Mouse (Mus musculus) forebrain, embryonic 15.5 days (tissue): ENCODE measurements at regions not wholly inside any gene's neighbourhood (a gene's known extent, or its start where the extent isn't known, plus 50 kb on each side); places are given as distances from the start of the nearest gene placed in this dataset.

Source experiments
- ATAC-seq: fragments of 200-750 bp; cut with Nextera tagmentation; replicated peaks from 2 replicates; pipeline ENCODE4 v1.8.0; 2017; ENCODE audit warnings: mild to moderate bottlenecking, moderate TSS enrichment, moderate library complexity
- H3K27ac ChIP-seq: fragments of 300-500 bp; sonication (generic); replicated peaks from 2 replicates; pipeline ENCODE4 v1.5.1; 2015; ENCODE audit warnings: mild to moderate bottlenecking, inconsistent platforms
- H3K27me3 ChIP-seq: fragments of 300-500 bp; sonication (generic); 2 replicates; pipeline ENCODE4 v1.6.1; 2015; ENCODE audit warnings: inconsistent platforms
- H3K36me3 ChIP-seq: fragments of 300-500 bp; sonication (generic); 2 replicates; pipeline ENCODE4 v1.6.1; 2015; ENCODE audit warnings: mild to moderate bottlenecking, inconsistent platforms
- H3K4me1 ChIP-seq: fragments of 300-500 bp; sonication (generic); 2 replicates; pipeline ENCODE4 v1.6.1; 2015; ENCODE audit warnings: inconsistent platforms
- H3K4me2 ChIP-seq: fragments of 300-500 bp; sonication (generic); replicated peaks from 2 replicates; pipeline ENCODE4 v1.6.1; 2015; ENCODE audit warnings: mild to moderate bottlenecking, inconsistent platforms
- H3K4me3 ChIP-seq: fragments of 300-500 bp; sonication (generic); 2 replicates; pipeline ENCODE4 v1.5.1; 2015; ENCODE audit warnings: mild to moderate bottlenecking, inconsistent platforms
- H3K9ac ChIP-seq: fragments of 300-500 bp; sonication (generic); replicated peaks from 2 replicates; pipeline ENCODE4 v1.6.1; 2015; ENCODE audit warnings: mild to moderate bottlenecking, inconsistent platforms
- H3K9me3 ChIP-seq: fragments of 300-500 bp; sonication (generic); 2 replicates; pipeline ENCODE4 v1.6.1; 2016; ENCODE audit warnings: inconsistent platforms
- WGBS: fragments of 180-500 bp; shearing (Covaris S2); methylation state at CpG from one replicate; pipeline ENCODE4 v1.1.7; 2015; ENCODE audit warnings: mixed read lengths; 5-methylcytosine and 5-hydroxymethylcytosine counted together

DNA sequence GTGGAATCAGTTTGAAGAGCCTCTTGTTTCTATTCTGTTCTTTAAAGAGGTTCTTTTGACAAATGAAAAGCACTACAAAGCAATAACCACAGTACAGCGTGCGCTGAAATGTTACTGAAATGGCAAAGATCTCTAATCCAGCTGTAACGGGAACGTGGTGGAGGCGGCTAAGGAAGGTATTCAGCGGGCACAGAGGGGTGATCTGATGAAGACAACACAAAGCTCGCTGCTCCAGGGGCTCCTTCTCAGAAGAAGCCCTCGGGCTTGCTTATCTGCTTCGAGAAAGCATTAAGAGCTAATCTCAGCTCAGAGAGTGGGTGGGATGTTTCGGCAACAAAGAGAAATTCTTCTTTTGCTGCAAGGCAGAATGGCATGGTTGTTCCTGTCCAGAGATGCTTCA, 258.2 kb upstream of the Arrdc4 start:
- no peak for ATAC-seq
- H3K9me3 ChIP-seq, result no peaks in the 10 kb centered on the region
- WGBS, result 40% methylated on average over 10 of the region's 10 CpGs
- no peaks in the 10 kb centered on the region for H3K4me1 ChIP-seq
- H3K4me3 ChIP-seq, result no peak overlapping the region
- no peak overlapping the region for H3K27ac ChIP-seq
- H3K9ac ChIP-seq, result no peak overlapping the region
- no peaks in the 10 kb centered on the region for H3K27me3 ChIP-seq
- H3K4me2 ChIP-seq, result no peak overlapping the region
- H3K36me3 ChIP-seq, result no peaks in the 10 kb centered on the region

DNA sequence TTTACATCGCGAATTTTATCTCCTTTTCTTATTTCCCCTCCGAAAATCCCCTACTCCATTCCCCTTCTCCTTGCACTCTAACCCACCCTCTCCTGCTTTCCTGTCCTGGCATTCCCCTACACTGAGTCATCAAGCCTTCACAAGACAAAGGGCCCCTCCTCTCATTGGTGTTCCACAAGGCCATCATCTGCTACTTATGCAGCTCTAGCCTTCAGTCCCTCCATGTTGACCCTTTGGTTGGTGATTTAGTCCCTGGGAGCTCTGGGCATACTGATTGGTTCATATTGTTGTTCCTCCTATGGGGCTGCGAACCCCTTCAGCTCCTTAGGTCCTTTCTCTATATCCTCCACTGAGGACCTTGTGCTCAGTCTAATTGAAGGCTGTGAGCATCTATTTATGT, 239.0 kb upstream of the Arrdc4 start:
- Histone ChIP-seq H3K4me1 (0 out of 2 replicates have a peak, but pooled peaks cover 6% of the 10 kb centered on the region), H3K36me3 (no peaks in the 10 kb centered on the region), H3K4me3 (no peak overlapping the region), H3K9ac (no peak overlapping the region), H3K27me3 (no peaks in the 10 kb centered on the region), H3K4me2 (no peak overlapping the region), H3K27ac (no peak overlapping the region), H3K9me3 (no peaks in the 10 kb centered on the region)
- WGBS, result 96% methylated on average over 4 of the region's 4 CpGs
- no peak for ATAC-seq

DNA sequence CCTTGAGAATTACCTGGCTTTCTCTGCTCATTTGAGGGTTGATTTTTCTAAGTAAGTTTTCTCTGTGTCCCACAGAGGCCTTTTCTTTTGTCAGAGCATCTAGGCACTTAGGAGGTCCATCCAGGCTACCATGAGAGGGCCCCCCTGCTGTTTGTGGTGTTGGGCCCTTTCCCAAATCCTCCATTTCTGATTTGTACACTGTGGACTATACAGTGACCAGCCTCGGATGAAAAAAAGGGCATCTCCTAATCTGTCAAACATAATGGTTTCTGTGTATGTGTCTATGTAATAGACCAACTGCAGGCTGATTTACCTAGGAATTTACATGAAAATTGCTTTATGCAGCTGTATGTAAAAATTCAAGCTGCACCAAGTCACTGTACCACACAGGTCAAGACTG, 234.9 kb upstream of the Arrdc4 start:
- Histone ChIP-seq H3K4me3 (no peak overlapping the region), H3K27me3 (no peaks in the 10 kb centered on the region), H3K4me2 (no peak overlapping the region), H3K9ac (no peak overlapping the region), H3K36me3 (no peaks in the 10 kb centered on the region), H3K27ac (0 out of 2 replicates have a peak overlapping the region, but pooled peaks have one; percentile 14), H3K9me3 (no peaks in the 10 kb centered on the region), H3K4me1 (0 out of 2 replicates have a peak, but pooled peaks cover 6% of the 10 kb centered on the region)
- 24% methylated on average over 1 of the region's 1 CpGs for WGBS
- ATAC-seq, result no peak

DNA sequence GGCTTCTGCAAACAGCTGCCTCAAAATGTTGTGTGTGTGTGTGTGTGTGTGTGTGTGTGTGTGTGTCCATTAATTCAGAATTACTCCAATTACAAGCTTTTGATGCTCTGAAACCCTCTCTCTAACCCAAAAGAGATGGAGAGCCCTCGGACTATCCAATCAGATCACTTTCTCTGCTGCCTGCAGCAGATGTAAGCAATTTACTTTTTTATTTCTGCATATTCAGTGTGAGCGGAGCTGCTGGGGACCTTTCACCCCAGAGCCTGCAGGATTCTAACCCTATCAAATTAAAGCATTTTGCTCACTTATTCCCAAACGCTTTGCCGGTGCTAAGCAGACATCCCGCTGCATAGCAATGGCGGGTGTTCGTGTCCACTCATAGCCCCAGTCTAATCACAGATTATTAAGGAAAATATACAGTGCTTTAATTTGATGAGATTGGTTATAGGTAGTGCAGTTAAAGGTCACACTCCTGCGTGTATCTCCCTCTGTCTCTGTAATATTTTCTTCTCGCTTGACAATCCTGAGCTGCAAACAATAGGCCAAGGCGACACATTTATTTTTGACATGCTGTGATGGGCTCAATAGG, 234.0 kb upstream of the Arrdc4 start:
- Histone ChIP-seq H3K4me1 (peaks cover 7% of the 10 kb centered on the region; the same call in 1 of the 2 replicates), H3K27me3 (no peaks in the 10 kb centered on the region), H3K9ac (no peak overlapping the region), H3K4me2 (no peak overlapping the region), H3K36me3 (no peaks in the 10 kb centered on the region), H3K4me3 (no peak overlapping the region), H3K9me3 (no peaks in the 10 kb centered on the region), H3K27ac (0 out of 2 replicates have a peak overlapping the region, but pooled peaks have one; percentile 14)
- WGBS, result 60% methylated on average over 10 of the region's 10 CpGs
- ATAC-seq, result peak; percentile 60; the same call in 1 of the 2 replicates

DNA sequence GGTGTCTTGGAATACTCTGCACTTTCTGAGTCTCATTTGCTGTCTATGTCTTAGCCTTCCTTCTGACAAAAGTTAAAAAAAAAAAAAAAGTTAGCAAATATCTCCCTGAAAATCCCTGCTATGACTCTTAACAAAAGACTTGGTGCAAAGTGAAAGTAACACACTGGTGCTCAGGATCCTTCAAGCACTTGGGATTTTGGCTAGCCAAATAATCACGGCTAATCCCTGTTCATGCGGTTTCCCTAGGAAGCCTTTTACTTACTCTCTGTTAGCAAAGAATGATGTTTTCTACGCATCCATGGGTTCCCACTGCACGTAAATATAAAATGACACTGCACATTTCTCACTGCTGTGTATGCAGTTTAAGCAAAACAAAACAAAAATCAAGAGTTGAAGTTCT, 229.5 kb upstream of the Arrdc4 start:
- H3K27me3 ChIP-seq, result no peaks in the 10 kb centered on the region
- H3K4me2 ChIP-seq, result no peak overlapping the region
- no peak overlapping the region for H3K9ac ChIP-seq
- no peaks in the 10 kb centered on the region for H3K9me3 ChIP-seq
- H3K36me3 ChIP-seq, result no peaks in the 10 kb centered on the region
- H3K27ac ChIP-seq, result no peak overlapping the region
- 18% methylated on average over 4 of the region's 4 CpGs for WGBS
- no peak for ATAC-seq
- H3K4me1 ChIP-seq, result peaks cover 8% of the 10 kb centered on the region; the same call in 1 of the 2 replicates
- H3K4me3 ChIP-seq, result no peak overlapping the region

DNA sequence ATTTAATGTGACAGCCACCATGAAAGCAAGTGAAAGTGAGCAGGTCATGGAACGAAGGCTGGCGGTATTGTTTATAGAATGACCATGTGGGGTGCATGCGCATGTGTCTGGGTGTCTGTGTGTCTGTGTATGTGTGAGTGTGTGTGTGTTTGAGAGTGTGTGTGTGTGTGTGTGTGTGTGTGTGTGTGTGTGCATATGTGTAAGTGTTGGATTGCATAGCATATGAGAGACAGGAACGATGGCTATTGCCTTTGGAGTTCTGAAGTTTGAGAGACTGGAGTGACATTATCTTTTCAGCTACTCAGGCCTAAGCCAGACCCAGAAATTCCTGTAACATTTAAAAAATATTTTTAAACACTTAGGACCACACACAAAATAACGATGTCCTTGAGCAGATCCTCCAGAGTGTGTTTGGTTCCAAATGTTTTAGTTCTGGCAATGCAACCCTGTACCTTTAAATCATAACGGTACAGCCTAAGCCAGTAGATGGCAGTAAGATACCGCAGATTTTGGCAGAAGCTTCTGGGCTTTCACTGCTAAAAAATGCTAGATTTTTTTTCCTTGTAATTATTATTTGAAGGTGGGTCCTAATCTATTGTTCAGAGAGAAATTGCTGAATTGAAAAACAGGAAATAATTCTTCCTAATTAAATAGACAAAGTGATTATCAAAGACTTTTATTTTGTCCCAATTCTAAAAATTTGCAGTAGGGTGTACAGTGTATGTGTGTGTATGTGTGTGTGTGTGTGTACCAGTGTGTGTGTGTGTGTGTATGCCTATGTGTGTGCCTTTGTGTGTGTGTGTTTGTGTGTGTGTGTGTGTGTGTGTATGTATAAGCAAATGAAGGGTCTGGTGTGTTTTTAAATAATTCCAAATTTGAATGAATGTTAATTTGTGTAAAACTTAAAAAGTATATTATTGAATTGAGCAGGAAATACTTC, 228.0 kb upstream of the Arrdc4 start:
- H3K4me2 ChIP-seq, result no peak overlapping the region
- H3K36me3 ChIP-seq, result no peaks in the 10 kb centered on the region
- H3K9me3 ChIP-seq, result no peaks in the 10 kb centered on the region
- 54% methylated on average over 7 of the region's 7 CpGs for WGBS
- H3K27me3 ChIP-seq, result no peaks in the 10 kb centered on the region
- no peak overlapping the region for H3K27ac ChIP-seq
- ATAC-seq, result peak; percentile 87
- no peak overlapping the region for H3K9ac ChIP-seq
- peaks cover 4% of the 10 kb centered on the region; the same call in 1 of the 2 replicates for H3K4me1 ChIP-seq
- H3K4me3 ChIP-seq, result no peak overlapping the region

DNA sequence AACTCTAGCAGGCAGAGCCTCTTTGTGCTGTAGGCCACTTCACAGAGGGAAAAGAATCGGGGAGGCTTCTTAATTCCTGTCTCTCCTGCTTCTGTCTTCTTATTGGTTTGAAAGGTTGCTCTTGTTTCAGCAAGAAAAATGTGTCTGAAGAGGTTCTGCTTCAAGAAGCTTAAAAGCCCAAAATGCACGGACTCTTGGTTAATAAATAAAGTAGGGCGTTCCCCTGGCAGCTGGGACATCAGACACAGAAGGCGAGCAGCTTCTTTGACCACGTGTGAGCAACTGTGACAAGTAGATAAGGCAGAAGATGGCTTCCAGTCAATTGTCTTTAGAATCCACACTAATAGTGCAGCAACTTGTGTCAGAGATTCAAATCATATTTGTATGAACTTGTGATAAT, 226.9 kb upstream of the Arrdc4 start:
- Histone ChIP-seq H3K27ac (no peak overlapping the region), H3K9ac (no peak overlapping the region), H3K4me2 (no peak overlapping the region), H3K36me3 (no peaks in the 10 kb centered on the region), H3K4me3 (no peak overlapping the region), H3K9me3 (no peaks in the 10 kb centered on the region), H3K4me1 (peaks cover 4% of the 10 kb centered on the region; the same call in 1 of the 2 replicates), H3K27me3 (no peaks in the 10 kb centered on the region)
- WGBS, result 62% methylated on average over 5 of the region's 5 CpGs
- no peak for ATAC-seq

DNA sequence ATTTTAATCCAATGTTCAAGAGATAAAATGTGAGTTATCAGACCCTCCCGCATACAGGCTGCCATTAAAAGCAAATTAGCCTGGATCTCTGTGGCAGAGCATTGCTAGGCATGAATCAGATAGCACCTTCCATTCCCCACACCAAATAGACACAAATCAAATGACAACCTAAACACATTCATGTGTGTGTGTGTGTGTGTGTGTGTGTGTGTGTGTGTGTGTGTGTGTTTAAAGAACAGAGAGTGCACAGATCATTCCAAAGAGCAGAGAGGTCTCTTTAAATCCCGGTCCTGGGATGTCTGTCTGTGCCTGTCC, 226.5 kb upstream of the Arrdc4 start:
- ATAC-seq, result no peak
- Histone ChIP-seq H3K36me3 (no peaks in the 10 kb centered on the region), H3K27me3 (no peaks in the 10 kb centered on the region), H3K9ac (no peak overlapping the region), H3K4me3 (no peak overlapping the region), H3K4me2 (no peak overlapping the region), H3K27ac (no peak overlapping the region), H3K4me1 (peaks cover 4% of the 10 kb centered on the region; the same call in 1 of the 2 replicates), H3K9me3 (no peaks in the 10 kb centered on the region)
- WGBS, result 86% methylated on average over 2 of the region's 2 CpGs

DNA sequence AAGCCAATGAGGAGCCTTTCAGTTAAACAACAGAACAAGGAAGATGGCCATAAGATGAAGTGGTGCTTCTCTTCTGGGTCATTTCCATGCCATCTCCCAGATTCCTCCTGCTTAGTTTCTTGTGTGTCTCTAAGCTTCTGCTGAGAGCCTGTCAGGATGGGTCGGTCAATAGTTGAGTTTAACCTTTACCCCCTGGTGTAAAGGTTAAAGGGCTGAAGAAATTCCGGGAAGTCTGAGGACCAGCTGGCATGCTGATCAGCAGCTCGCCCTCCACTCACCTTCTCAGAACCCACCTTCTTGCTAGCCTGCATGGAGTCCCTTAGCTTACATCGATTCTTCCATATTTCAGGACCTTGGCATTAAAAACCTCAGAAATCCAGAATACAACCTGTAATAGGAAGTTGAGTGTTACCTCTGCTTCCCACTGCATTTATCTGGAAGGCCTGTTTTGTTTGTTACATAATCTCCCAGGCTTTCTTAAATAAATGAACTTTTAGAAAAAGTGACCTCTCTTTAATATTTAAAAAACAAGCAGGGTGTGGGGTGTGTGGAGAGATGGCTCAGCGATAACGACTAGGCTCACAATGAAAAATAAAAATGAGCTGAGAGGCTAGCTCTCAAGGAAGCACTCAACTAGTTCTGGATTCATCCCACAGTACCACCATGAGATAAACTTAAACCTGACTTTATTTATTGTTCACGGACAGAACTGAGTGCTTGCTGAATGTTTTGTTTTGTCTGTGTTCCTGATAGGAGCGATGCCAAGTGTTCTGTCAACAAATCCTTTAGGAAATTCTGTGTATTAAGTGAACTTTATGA, 225.9 kb upstream of the Arrdc4 start:
- Histone ChIP-seq H3K27ac (no peak overlapping the region), H3K4me3 (no peak overlapping the region), H3K4me2 (no peak overlapping the region), H3K27me3 (no peaks in the 10 kb centered on the region), H3K36me3 (no peaks in the 10 kb centered on the region), H3K9ac (no peak overlapping the region), H3K9me3 (no peaks in the 10 kb centered on the region), H3K4me1 (peaks cover 4% of the 10 kb centered on the region; the same call in 1 of the 2 replicates)
- 76% methylated on average over 8 of the region's 8 CpGs for WGBS
- ATAC-seq, result no peak

DNA sequence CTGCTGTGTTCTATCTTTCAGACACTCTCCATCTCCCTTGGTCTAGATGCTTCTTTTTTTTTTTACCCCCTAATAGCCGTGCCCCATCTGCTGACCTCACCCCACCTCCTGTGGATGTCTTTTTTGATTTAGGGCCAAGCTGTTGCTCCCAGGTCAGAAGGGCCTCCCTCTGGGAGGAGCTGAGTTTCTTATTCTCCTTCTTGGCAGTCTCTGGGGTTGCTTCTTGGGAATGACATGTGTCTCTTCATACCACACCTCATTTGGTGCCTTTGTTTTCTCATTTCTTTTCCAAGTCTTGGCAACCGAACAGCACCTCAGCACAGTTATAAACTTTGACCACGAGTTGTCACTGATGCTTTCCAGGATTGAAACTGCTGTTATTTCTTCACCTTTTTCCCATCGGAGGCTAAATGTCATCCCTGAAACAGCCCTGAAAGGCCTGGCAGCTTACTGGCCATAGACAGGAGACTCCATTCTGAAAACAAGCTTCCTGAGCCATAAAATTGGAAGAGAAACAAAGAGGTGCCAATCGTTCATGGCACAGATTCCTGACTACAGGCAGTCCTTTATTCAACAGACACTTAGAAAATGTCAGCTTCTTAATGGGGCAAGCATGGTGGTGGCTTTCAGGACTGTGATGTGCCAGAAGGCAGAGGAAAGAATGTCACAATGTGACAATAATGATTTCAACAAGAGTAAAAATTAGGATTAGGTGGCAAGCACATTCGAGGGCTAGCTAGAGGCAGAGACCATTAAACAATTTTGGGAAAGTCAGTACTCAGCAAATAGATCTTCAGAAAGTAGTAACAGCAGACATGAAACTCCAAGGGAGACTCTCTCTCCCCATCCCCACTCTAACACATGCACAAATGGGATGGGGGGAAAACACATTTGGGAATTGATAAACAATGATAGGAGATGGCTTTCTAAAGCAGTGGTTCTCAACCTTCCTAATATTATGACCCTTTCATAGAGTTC, 197.1 kb upstream of the Arrdc4 start:
- no peaks in the 10 kb centered on the region for H3K36me3 ChIP-seq
- no peak overlapping the region for H3K4me2 ChIP-seq
- no peak overlapping the region for H3K9ac ChIP-seq
- no peaks in the 10 kb centered on the region for H3K9me3 ChIP-seq
- no peak for ATAC-seq
- H3K27ac ChIP-seq, result no peak overlapping the region
- WGBS, result 43% methylated on average over 6 of the region's 6 CpGs
- H3K27me3 ChIP-seq, result no peaks in the 10 kb centered on the region
- no peaks in the 10 kb centered on the region for H3K4me1 ChIP-seq
- H3K4me3 ChIP-seq, result no peak overlapping the region

DNA sequence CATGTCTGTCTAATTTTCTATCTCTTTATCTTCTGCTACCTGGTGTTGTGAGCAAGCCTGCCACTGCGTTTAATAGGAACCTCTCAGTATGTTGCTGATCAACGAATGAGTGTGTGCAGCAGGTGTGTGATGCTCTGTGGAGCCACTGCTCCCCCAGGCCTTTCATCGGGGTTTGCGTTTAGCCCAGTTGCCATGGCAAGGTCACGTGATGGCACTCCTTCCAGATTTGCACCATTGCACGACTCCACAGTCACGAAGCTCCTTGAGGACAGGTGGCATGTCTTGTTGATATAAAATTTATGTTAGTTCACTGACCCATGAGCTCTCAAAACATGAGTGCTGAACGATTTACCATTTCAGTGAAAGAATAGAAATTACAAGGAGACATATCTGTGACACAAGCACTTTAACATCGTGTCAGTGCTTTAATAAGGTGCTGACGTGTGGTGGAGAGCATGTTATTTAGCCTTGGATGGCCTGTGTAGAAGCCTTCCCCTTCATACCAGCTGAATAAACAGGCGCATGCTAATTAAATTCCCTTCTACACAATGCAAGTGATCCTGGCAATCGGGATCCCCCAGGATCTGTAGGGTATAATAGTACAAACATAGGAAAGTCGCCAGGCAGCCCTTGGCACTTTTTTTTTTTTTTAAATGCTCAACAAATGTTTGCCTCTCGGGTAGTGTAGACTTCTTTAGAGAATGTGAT, 181.7 kb upstream of the Arrdc4 start:
- no peak overlapping the region for H3K4me3 ChIP-seq
- no peaks in the 10 kb centered on the region for H3K9me3 ChIP-seq
- WGBS, result 59% methylated on average over 14 of the region's 14 CpGs
- H3K27ac ChIP-seq, result no peak overlapping the region
- H3K4me2 ChIP-seq, result no peak overlapping the region
- H3K36me3 ChIP-seq, result no peaks in the 10 kb centered on the region
- H3K4me1 ChIP-seq, result 0 out of 2 replicates have a peak, but pooled peaks cover 6% of the 10 kb centered on the region
- no peaks in the 10 kb centered on the region for H3K27me3 ChIP-seq
- no peak for ATAC-seq
- H3K9ac ChIP-seq, result no peak overlapping the region
